Mouse (Mus musculus): ENCODE measurements around the gene Vdac2. TPM values are rescaled to one million over a fixed set of nuclear protein-coding genes. Genes with fewer than 3 reads are reported as not detected.
A peak's percentile ranks its signal among the peaks of the same experiment; 100 is the strongest.

Gene Vdac2
- total and polyA plus RNA-seq, 2 experiments from 2014 or later, result 197 to 328 TPM

DNA sequence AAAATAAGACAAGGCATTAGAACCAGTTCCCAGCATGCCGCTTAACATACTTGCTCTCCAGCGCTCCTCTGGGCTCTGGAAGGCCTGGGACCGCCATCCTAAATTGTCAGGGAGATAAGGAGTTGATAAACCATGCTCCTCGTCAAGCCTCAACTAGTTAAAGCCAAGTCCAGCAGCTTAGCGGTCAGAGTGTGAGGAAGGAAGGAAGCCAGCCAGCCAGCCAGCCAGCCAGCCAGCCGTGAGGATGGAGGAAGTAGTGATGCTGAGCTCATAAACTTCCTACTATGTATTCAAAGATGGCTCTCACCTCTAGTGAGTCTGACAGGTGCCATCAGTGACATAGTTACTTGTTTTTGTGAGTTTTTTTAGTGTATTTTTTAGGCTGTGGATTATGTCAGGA, 18.2 kb downstream of the Vdac2 start:
- peaks cover 46% of the 10 kb centered on the region for H3K36me3 ChIP-seq (ENCODE audit: insufficient read depth, low read length)
- WGBS, result 82% methylated on average over 6 of the region's 6 CpGs

DNA sequence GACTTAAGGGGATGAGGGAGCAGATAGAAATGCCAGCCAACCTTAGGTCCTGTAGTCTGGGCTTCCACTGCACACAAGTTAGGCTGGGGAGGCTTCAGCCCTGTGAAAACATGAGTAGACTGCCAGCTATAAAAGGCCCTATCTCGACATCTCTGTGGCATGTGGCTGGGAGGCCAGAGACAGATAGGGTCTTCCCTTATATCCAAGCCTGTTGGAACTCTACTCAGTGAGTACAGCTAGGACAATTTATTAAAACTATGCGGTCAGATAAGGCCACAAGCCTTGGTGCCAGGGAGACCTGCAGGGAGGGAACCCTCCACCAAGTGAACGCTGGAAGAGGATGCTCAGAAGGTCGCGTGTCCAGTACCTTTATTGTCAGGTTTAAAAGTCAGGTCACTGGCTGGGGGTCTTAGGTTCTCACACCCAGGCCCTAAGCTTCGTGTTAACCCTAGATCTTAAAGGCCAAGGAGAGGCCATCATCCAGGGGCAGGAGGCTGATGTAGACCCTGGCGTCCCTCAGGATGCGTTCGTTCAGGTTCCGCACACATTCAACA, 21.9 kb downstream of the Vdac2 start:
- peak overlapping the region; percentile 77 for H3K27ac ChIP-seq
- peak overlapping the region; percentile 96 for H3K4me2 ChIP-seq (ENCODE audit: low read depth, low read length)
- ATAC-seq, result no peak
- H3K9me3 ChIP-seq (ENCODE audit: low read length), result no peaks in the 10 kb centered on the region
- no peaks in the 10 kb centered on the region for H3K27me3 ChIP-seq (ENCODE audit: insufficient read depth, low read length)
- peak overlapping the region; percentile 79 for H3K4me3 ChIP-seq (ENCODE audit: low read length)
- no peak for DNase-seq (ENCODE audit: low spot score)
- H3K36me3 ChIP-seq (ENCODE audit: insufficient read depth, low read length), result peaks cover 33% of the 10 kb centered on the region
- 17% methylated on average over 10 of the region's 10 CpGs for WGBS
- peaks cover 7% of the 10 kb centered on the region; the same call in 1 of the 2 replicates for H3K4me1 ChIP-seq (ENCODE audit: insufficient read depth, low read length)
- H3K9ac ChIP-seq (replicated peaks; ENCODE audit: low read length), result no peak overlapping the region
- TF ChIP-seq CTCF (IDR thresholded peaks at IDR 0.05; ENCODE audit: low read depth), result no peak

More for the DNA sequence above, 18.2 kb downstream of the Vdac2 start:
- no peaks in the 10 kb centered on the region for H3K27me3 ChIP-seq (ENCODE audit: insufficient read depth, low read length)
- H3K9ac ChIP-seq (replicated peaks; ENCODE audit: low read length), result no peak overlapping the region
- ATAC-seq, result no peak
- TF ChIP-seq CTCF (IDR thresholded peaks at IDR 0.05; ENCODE audit: low read depth), result no peak
- DNase-seq (ENCODE audit: low spot score), result no peak
- H3K4me3 ChIP-seq (ENCODE audit: low read length), result no peak overlapping the region
- H3K4me1 ChIP-seq (ENCODE audit: insufficient read depth, low read length), result peaks cover 7% of the 10 kb centered on the region; the same call in 1 of the 2 replicates
- H3K9me3 ChIP-seq (ENCODE audit: low read length), result no peaks in the 10 kb centered on the region
- H3K4me2 ChIP-seq (ENCODE audit: low read depth, low read length), result no peak overlapping the region
- 0 out of 2 replicates have a peak overlapping the region, but pooled peaks have one; percentile 26 for H3K27ac ChIP-seq

DNA sequence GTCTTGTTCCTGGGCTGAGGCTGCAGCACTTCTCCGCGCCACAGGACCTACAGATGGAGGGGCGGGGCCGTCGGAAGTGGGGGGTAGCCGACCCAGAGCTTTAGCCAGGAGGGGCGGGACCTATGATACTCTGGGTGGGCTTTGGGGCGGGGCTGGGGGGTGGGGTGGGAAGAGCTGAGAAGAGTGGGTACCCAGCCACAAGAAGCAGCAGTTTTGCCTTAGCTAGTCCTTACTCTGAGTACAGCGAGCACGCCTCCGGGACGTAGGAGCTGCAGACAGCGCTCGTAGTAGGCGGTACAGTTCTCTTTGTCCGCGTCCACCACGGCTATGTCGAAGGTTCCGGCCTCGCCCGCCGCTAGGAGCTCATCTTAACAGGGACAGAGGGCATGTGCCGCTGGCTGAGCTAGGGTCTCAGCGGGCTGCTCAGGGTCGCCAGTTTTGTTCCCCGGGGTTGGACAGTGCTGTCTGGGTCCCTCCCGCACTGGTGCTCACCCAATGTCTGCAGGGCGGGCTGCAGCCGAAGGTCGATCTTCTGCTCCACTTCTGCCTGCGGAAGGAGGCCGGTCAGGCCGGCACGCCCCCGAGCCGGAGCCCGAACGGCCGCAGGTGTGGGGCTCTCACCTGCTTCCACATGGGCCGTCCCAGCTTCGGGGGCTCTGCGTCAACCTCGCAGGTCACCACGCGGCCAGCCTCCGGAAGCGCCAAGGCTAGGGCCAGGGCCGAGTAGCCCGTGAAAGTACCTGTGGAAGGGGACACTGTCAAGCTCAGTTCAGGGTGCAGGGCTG, 22.5 kb downstream of the Vdac2 start:
- Histone ChIP-seq H3K9ac (replicated peaks; ENCODE audit: low read length) (peak overlapping the region; percentile 83), H3K36me3 (ENCODE audit: insufficient read depth, low read length) (peaks cover 28% of the 10 kb centered on the region; the same call in 1 of the 2 replicates), H3K4me1 (ENCODE audit: insufficient read depth, low read length) (peaks cover 7% of the 10 kb centered on the region; the same call in 1 of the 2 replicates), H3K27me3 (ENCODE audit: insufficient read depth, low read length) (no peaks in the 10 kb centered on the region), H3K27ac (peak overlapping the region; percentile 77), H3K4me3 (ENCODE audit: low read length) (peak overlapping the region; percentile 79), H3K4me2 (ENCODE audit: low read depth, low read length) (peak overlapping the region; percentile 96), H3K9me3 (ENCODE audit: low read length) (no peaks in the 10 kb centered on the region)
- ATAC-seq (peak; percentile 55), DNase-seq (ENCODE audit: low spot score) (peak; percentile 81)
- under 1% methylated on average over 49 of the region's 50 CpGs for WGBS
- no peak for TF ChIP-seq CTCF (IDR thresholded peaks at IDR 0.05; ENCODE audit: low read depth)

DNA sequence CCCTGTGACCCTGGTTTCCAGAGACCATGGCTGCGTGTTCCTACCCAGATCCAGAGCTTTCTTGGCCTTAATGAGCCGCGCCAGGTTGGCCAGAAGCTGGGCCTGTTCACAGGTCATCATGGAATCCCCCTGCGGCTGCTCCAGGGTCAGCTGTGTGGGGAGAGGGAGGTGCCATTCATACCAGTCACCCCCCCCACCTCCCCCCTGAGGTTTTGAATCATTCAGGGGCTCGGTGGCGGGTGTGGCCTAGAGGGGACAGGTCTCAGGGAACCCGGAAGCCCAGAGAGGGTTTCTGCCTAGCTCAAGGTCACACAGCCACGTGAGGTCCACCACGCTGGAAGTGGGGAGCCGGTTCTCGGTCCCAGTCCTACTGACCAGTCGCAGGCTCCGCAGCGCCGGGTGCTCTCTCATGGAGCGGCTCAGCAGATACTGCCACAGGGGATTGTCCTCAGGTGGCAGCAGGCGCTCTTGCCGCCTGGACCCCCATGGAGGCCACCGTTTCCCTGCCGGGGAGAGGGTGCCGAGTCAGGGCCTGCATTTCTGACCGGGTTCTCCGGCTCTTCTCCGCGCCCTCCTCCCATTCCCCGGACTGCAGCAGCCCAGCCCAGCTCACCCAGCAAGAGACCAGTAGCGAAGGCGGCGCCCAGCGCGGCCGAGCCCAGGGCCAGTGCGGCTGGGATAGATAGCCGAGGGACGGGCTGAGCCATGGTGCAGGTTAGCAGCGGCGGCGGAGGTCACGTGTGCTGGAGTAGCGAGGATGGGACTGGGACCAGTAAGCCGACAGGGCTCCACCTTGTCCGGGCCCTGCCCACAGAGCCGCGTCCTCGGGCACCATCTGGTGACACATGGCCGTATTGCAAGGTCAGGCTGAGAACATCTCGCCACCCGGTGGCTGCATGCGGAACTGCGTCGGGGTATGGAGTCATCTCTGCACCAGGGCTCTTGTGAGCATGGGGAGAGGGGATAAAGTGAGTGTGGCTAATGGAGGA, 23.4 kb downstream of the Vdac2 start, which contains the start of gene Comtd1:
Gene Comtd1 (minus strand): TSS at position 812 of the 989 bp plus-strand sequence.
- Histone ChIP-seq H3K4me3 (ENCODE audit: low read length) (peak within 1 kb of the TSS; percentile 79), H3K4me2 (ENCODE audit: low read depth, low read length) (peak within 1 kb of the TSS; percentile 96), H3K4me1 (ENCODE audit: insufficient read depth, low read length) (peaks cover 7% of the 10 kb centered on the region; the same call in 1 of the 2 replicates), H3K9ac (replicated peaks; ENCODE audit: low read length) (peak within 1 kb of the TSS; percentile 83), H3K9me3 (ENCODE audit: low read length) (no peaks in the 10 kb centered on the region), H3K27ac (peak within 1 kb of the TSS; percentile 77), H3K36me3 (ENCODE audit: insufficient read depth, low read length) (peaks cover 19% of the 10 kb centered on the region; the same call in 1 of the 2 replicates), H3K27me3 (ENCODE audit: insufficient read depth, low read length) (no peaks in the 10 kb centered on the region)
- ATAC-seq (peak; percentile 89), DNase-seq (ENCODE audit: low spot score) (peak; percentile 96)
- peak; percentile 100 for TF ChIP-seq CTCF (IDR thresholded peaks at IDR 0.05; ENCODE audit: low read depth)
- WGBS, result under 1% methylated on average over 49 of the region's 51 CpGs

DNA sequence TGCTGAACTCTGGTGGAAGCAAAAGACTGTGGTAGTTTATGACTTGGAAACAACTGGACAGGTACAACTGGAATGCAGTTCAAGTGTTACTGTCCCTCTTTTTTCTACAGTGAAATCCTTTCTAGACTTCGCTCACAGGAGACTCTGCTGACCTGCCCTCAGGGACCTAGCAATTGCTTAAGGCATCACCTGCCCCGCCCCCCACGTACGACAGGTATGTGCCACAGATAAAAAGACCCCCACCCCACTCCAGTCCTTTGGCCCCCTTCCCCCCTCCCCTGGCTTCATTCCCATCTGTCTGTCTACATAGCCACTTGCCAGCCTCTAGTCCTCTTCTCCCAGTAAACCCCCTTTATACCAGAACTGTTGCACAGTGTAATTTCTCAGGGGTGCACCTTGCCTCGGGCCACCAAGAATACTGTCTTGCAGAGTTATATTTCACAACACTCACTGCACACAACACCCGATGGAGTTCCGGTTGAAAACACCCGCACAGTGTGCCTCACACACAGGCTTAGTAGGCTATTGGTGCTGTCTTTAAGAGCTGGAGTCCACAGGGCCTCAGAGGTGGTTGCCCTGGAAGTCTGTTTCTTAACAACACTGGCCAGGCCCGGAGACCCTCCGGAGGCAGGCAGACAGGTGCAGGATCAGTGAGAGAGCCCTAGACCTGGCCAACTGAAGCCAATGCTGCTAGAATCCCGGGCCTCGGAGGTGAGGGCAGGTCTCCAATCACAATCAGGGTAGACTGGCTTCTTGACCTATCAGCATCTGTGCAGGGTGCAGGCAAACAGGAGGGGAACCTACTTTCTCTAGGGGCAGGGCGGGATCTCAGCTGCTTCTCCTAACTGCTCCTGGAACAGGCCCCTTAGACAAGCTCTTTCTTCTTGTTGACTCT, 24.7 kb downstream of the Vdac2 start:
- Histone ChIP-seq H3K9me3 (ENCODE audit: low read length) (no peaks in the 10 kb centered on the region), H3K9ac (replicated peaks; ENCODE audit: low read length) (no peak overlapping the region), H3K4me3 (ENCODE audit: low read length) (no peak overlapping the region), H3K4me2 (ENCODE audit: low read depth, low read length) (no peak overlapping the region), H3K4me1 (ENCODE audit: insufficient read depth, low read length) (peaks cover 14% of the 10 kb centered on the region), H3K36me3 (ENCODE audit: insufficient read depth, low read length) (0 out of 2 replicates have a peak, but pooled peaks cover 6% of the 10 kb centered on the region), H3K27me3 (ENCODE audit: insufficient read depth, low read length) (no peaks in the 10 kb centered on the region), H3K27ac (no peak overlapping the region)
- 89% methylated on average over 13 of the region's 13 CpGs for WGBS
- ATAC-seq (no peak), DNase-seq (ENCODE audit: low spot score) (no peak)
- no peak for TF ChIP-seq CTCF (IDR thresholded peaks at IDR 0.05; ENCODE audit: low read depth)

All from hindbrain, postnatal 0 days (tissue).